27 mouse cellular contexts compared by ENCODE assay signal in genomic region chr16:15175516-15175915, GRCm38 (mm10).
DNase-seq lines count a peak whose midpoint lies in the region; ATAC-seq lines count a peak whose summit lies in the region.
"Had no signal": no experiment of that assay in that cellular context is flagged by ENCODE, and none has a peak within 500 bp of the region (broad histone marks: within the 10 kb centered on the region; RNA-seq: fewer than 3 reads in every experiment).

No protein-coding gene starts in this region.

- H3K27me3 ChIP-seq in heart, embryonic 12.5 days (replicated peaks), result no peaks in the 10 kb centered on the region
- H3K27me3 ChIP-seq: embryonic facial prominence, embryonic 12.5 days; forebrain, embryonic 13.5 days; kidney, embryonic 15.5 days; limb, embryonic 13.5 days; liver, embryonic 12.5 days; neural tube, embryonic 13.5 days had no signal

- H3K4me2 ChIP-seq in heart, embryonic 12.5 days, result no peak overlapping the region
- H3K4me2 ChIP-seq: embryonic facial prominence, embryonic 12.5 days; forebrain, embryonic 13.5 days; kidney, embryonic 15.5 days; limb, embryonic 13.5 days; liver, embryonic 12.5 days; neural tube, embryonic 13.5 days had no signal

- intact Hi-C loops in left cerebral cortex, postnatal 36 days (cut with DNase I), result no loop called here

- H3K36me3 ChIP-seq in heart, embryonic 12.5 days, result no peaks in the 10 kb centered on the region
- H3K36me3 ChIP-seq: embryonic facial prominence, embryonic 12.5 days; heart, embryonic 10.5 days; kidney, embryonic 15.5 days; limb, embryonic 13.5 days; liver, embryonic 12.5 days; midbrain, embryonic 10.5 days; neural tube, embryonic 13.5 days had no signal

- 75% methylated on average over 3 of the region's 3 CpGs for WGBS in heart, embryonic 12.5 days

- DNase-seq in heart, adult 11 months, result peak; percentile 86
- peak; percentile 45 for DNase-seq in NIH3T3 (ENCODE audit: low read depth)
- peak; percentile 6 for DNase-seq in adrenal gland, postnatal 25 days
- peak; percentile 23 for DNase-seq in gastrocnemius, postnatal 25 days
- no peak for DNase-seq in left cerebral cortex, adult 11 months (ENCODE audit: low spot score)
- DNase-seq in left cerebral cortex, postnatal 36 days (ENCODE audit: low spot score in 2 of 2), result no peak
- DNase-seq: cerebellum, adult 11-12 months; heart, postnatal 10 days; kidney, adult 11 months; kidney, postnatal 36 days; layer of hippocampus, postnatal 36 days; lung, adult 18-20 months; lung, postnatal 10 days; thymus, postnatal 25 days had no signal

- ATAC-seq in heart, embryonic 12.5 days (ENCODE audit: insufficient number of reproducible peaks, low FRiP score), result no peak
- ATAC-seq: forebrain, embryonic 13.5 days; hindbrain, postnatal 0 days; liver, embryonic 12.5 days; midbrain, embryonic 16.5 days had no signal

- H3K4me1 ChIP-seq in heart, embryonic 12.5 days (replicated peaks), result no peaks in the 10 kb centered on the region
- H3K4me1 ChIP-seq: embryonic facial prominence, embryonic 12.5 days; forebrain, embryonic 13.5 days; heart, embryonic 10.5 days; kidney, embryonic 15.5 days; limb, embryonic 13.5 days; liver, embryonic 12.5 days; midbrain, embryonic 10.5 days; neural tube, embryonic 13.5 days had no signal

- H3K9me3 ChIP-seq in heart, embryonic 12.5 days (replicated peaks), result peaks cover 18% of the 10 kb centered on the region

- H3K9ac ChIP-seq in heart, embryonic 12.5 days, result no peak overlapping the region
- H3K9ac ChIP-seq: embryonic facial prominence, embryonic 12.5 days; forebrain, embryonic 13.5 days; kidney, embryonic 15.5 days; limb, embryonic 13.5 days; liver, embryonic 12.5 days; neural tube, embryonic 13.5 days had no signal

- H3K27ac ChIP-seq in heart, embryonic 12.5 days (ENCODE audit: poor library complexity, severe bottlenecking), result no peak overlapping the region
- H3K27ac ChIP-seq: embryonic facial prominence, embryonic 12.5 days; forebrain, embryonic 13.5 days; heart, embryonic 10.5 days; hindbrain, postnatal 0 days; kidney, embryonic 15.5 days; limb, embryonic 13.5 days; liver, embryonic 12.5 days; midbrain, embryonic 10.5 days; neural tube, embryonic 13.5 days had no signal

- H3K4me3 ChIP-seq in heart, embryonic 12.5 days, result no peak overlapping the region
- H3K4me3 ChIP-seq: embryonic facial prominence, embryonic 12.5 days; erythroblast, embryonic 14.5 days; forebrain, embryonic 13.5 days; heart, embryonic 10.5 days; kidney, embryonic 15.5 days; limb, embryonic 13.5 days; liver, embryonic 12.5 days; midbrain, embryonic 10.5 days; myocyte; neural tube, embryonic 13.5 days had no signal

Comparison
In these comparisons a context has a peak if more than half of its experiments do, and no peak if none do; other contexts are left out.
1. DNase-seq: peak in heart, adult 11 months (single experiment), NIH3T3 (single experiment), adrenal gland, postnatal 25 days (single experiment) and gastrocnemius, postnatal 25 days (single experiment); none in left cerebral cortex, adult 11 months (single experiment) and left cerebral cortex, postnatal 36 days (0 of 2).